Mouse (Mus musculus) ES-CJ7 (cell line): Measurements from ENCODE around the gene Eif4g2.
A peak's percentile ranks its signal among the peaks of the same experiment; 100 is the strongest.

Experiments used
- DNase-seq: peaks from one replicate; pipeline ENCODE4 v3.0.0; 2011; ENCODE audit warnings: low read depth, low spot score

The Eif4g2 gene

GRCm38 (mm10) chr7:111082822-111083732 is at the start of gene Eif4g2:
TSS of gene Eif4g2 (minus strand) at chr7:111083030.
- peak; percentile 97 for DNase-seq

DNA sequence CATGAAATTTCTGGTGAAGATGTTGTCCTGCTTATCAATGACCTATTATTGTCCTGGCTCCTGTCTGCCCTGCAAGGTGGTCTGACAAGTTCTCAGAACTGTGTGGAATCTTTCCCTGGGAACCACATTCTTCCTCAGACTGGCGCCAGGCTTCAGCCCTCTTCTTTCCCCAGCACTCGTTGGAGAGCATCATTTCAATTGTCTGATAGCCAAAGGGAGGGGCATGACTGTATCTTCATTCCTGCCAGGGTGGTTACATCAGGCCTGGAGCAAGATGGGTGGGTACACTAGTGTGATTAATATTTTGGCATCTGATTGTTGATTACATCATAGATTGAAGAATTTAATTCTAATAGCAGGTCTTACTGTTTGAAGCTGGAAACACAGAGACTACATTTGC is 49.8 kb upstream of the Eif4g2 start:
- no peak for DNase-seq

DNA sequence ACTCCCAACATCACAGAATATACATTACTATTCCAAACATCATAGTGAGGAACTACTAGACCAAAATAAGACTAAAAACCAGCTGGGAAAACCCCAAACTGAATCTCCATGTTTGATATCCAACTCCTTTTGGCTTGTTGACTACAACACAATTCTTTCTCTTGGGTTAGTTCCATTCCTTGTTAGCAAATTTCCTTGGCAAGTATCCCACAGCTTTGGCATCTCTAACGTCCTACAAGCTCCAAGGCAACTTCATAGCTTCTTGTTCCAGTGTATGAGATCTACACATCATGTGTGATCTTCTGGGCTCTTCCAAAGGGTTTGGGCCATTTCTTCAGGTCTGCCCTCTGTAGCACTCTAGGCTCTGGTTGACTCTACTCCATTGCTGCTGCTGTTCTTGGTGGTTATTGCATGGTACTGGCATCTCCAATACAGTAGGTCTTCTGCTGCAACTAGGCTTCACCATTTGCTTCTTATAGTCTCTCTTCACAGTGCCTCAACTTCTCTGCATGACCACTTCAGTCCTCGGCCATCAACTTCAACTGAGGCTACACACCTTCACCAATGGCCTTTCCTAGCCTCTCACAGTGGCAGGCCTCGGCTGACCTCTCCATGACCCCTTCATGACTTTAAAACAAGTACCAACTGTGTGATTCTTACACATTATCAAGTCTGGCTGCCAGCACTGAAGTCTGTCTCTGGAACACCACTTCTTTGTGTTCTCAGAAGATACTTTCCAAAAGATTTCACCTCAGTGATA is 44.0 kb upstream of the Eif4g2 start:
- DNase-seq: no peak

- no peak for DNase-seq
These were observed 41.1 kb upstream of the Eif4g2 start for GRCm38 (mm10) chr7:111123761-111124546.

GRCm38 (mm10) chr7:111122531-111123130 is 39.8 kb upstream of the Eif4g2 start:
- DNase-seq: peak; percentile 98

DNA sequence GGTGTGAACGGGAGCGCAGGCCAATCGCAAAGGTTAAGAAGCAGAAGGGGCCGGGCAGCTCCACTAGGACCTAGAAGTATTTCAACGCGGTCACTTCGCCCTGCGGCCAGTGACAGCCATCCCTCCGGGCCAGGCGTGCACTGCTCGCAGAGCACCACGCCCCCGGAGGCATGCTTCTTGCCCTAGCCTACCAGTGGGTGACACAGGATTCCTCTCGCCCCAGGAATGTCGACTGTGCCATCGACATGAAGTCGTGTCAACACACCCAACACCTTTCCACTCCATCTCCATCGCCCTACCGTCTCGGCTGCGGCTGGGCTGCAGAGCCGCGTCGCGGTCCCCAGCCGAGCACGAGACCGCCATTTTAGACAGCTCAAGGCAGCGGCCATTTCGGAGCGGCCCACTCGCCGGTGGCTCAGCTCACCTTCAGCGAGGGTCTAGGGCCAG is 39.3 kb upstream of the Eif4g2 start:
- DNase-seq: peak; percentile 60

DNA sequence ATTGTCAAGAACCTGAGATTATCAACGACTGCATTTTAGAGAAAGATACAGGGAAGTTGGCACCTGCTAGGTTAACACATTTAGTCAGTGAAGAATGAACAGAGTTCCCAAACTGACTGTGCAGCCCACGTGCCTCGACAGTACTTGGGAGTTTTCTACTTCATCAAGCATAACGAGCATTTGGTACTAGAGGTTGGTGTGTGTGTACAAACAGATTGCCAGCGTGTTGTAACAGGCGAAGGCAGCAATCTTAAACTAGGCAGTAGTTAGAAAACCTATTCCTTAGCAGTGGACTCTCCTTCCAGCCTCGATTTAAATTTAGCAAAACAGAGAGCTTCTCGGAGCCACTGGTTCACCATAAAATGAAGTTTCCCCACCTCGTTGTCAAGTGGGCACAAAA is 38.7 kb upstream of the Eif4g2 start:
- DNase-seq: peak; percentile 5

DNA sequence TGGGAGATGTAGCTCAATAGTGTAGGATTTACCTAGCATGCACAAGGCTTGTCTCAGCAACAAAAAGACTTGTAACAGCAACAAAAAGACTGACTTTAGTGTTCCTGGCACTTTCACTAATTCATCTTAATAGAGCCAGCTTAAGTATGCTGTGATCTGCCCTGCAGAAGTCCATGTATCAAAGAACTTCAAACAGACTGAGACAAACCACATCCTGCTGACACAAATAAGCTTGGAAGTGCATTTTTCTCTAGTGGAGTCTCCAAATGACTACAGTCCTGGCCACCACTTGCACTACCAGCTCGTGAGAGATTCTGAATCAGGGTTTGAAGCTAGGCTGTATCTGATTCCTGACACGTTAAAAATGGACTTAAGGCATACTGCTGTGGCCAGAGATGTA is 26.7 kb upstream of the Eif4g2 start:
- DNase-seq: no peak

GRCm38 (mm10) chr7:111109161-111109560 is 26.3 kb upstream of the Eif4g2 start:
- DNase-seq: no peak

GRCm38 (mm10) chr7:111098196-111098595 is 15.4 kb upstream of the Eif4g2 start:
- no peak for DNase-seq

DNA sequence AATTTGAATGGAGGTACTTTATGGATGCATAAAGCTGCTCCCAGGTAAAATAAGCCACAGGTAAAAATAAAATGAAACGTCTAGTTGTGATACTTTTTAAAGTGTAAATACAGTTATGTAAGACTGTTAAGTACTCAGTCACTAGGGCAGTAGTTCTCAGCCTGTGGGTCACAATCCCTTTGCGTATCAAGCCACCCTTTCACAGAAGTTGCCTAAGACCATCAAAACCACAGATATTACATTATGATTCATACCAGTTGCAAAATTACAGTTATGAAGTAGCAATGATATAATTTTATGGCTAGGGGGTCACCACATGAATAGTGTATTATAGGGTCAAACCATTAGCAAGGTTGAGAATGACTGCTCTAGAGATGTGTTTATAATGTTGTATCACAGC is 12.3 kb upstream of the Eif4g2 start:
- no peak for DNase-seq

- DNase-seq: no peak
These were observed 2.3 kb upstream of the Eif4g2 start for GRCm38 (mm10) chr7:111085153-111085552.

- DNase-seq: no peak
These were observed 1.6 kb upstream of the Eif4g2 start for GRCm38 (mm10) chr7:111084443-111084842.

DNA sequence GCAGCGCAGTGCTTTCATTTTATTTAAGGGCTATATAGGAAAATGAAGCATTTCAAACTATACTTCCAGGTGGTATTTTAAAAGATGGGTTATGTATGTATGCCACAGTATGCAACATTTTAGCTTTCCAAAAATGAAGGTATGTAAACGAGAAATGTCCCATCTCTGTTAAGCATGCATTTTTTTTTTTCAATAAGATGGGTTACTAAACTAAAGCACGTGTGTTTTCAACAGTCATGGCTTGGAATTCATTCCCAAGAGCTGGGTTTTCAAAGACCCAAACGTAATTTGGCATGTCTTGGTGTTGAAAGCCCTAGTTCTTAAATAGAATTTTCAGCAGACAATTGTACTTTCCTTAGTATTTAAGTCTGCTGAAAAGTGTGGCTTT is 897 bp upstream of the Eif4g2 start:
- no peak for DNase-seq

DNA sequence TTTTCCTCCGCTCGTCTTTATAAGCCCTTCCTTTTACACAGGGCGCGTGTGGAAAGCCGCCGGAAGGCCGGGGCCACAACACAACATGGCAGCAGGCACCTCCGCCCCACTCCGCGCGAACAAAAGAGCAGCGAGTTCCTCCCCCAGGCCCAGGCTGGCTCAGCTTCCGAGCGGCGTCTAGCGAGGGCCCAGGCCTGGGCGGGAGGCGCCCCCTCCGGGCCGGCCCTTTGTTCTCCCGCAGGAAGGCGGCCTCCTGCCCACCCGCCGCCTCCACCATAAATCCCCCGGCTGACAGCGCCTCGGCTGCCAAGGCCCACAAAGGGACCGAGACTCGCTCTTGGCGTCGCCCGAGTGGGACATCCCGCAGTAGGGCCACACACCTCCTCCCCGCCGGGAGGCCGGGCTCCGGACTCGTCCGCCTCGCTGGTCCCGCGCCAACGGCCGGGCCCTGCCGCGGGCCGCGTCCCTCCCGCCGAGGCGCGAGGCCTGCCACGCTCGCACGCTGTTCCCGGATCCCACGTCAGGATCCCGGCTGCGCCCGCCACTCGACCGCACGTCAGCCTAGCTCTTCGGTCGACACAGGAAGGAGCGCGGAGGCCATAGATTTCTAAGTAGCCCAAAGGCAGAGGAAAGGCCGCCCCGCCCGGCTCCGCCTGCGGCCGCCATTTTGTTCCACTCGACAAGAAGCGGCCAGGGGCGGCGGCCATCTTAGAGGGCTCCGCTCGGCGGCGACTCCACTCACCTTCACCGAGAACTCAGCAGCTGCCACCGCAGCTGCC is 598 bp downstream of the Eif4g2 start:
- peak; percentile 46 for DNase-seq

GRCm38 (mm10) chr7:111080876-111081275 is 2.0 kb downstream of the Eif4g2 start:
- DNase-seq: no peak

DNA sequence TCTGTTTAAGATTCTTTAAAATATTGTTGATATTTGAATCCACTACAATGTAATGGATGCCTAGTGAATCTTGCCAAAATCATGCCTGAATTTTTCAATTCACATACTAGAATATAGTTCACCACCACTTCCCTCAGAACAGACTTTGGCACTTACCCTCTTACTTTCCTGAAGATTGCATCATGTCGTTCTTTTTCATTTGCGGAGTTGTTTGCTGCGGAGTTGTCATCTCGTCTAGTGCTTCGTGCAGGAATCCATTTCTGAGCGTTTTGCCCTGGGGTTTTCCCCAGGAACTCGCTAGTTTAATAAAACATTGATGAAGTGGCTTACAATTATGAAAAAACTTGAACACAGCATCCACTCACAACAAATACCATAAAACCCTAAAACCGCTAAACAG is 2.8 kb downstream of the Eif4g2 start:
- DNase-seq: no peak

- no peak for DNase-seq
These were observed 4.6 kb downstream of the Eif4g2 start for GRCm38 (mm10) chr7:111078271-111078670.

- DNase-seq: no peak
These were observed 7.5 kb downstream of the Eif4g2 start for GRCm38 (mm10) chr7:111075288-111075687.

- no peak for DNase-seq
These were observed 10.4 kb downstream of the Eif4g2 start for GRCm38 (mm10) chr7:111072410-111072809.

- DNase-seq: no peak
These were observed 12.7 kb downstream of the Eif4g2 start for GRCm38 (mm10) chr7:111070167-111070496.
